Mouse (Mus musculus) cerebellum, adult 8-10 months (tissue): ENCODE measurements around the gene Cd5.

ENCODE experiments used
- DNase-seq: peaks from one replicate; pipeline ENCODE4 v3.0.0; 2022

Cd5 gene

GRCm38 (mm10) chr19:10757526-10757925 is 18.7 kb upstream of the Cd5 start:
- DNase-seq = peak; percentile 59

GRCm38 (mm10) chr19:10757125-10757524 is 18.3 kb upstream of the Cd5 start:
- DNase-seq = peak; percentile 55

GRCm38 (mm10) chr19:10752646-10753045 is 13.8 kb upstream of the Cd5 start:
- DNase-seq = no peak

- DNase-seq = no peak
Observed at GRCm38 (mm10) chr19:10752106-10752505, 13.3 kb upstream of the Cd5 start.

GRCm38 (mm10) chr19:10751607-10752006 is 12.8 kb upstream of the Cd5 start:
- DNase-seq = no peak

GRCm38 (mm10) chr19:10750161-10750560 is 11.4 kb upstream of the Cd5 start:
- no peak for DNase-seq

- no peak for DNase-seq
Observed at GRCm38 (mm10) chr19:10749295-10749694, 10.5 kb upstream of the Cd5 start.

GRCm38 (mm10) chr19:10748401-10749102 is 9.8 kb upstream of the Cd5 start:
- DNase-seq = no peak

GRCm38 (mm10) chr19:10747718-10748117 is 8.9 kb upstream of the Cd5 start:
- DNase-seq = no peak

- DNase-seq = no peak
Observed at GRCm38 (mm10) chr19:10747182-10747581, 8.4 kb upstream of the Cd5 start.

GRCm38 (mm10) chr19:10742565-10742964 is 3.8 kb upstream of the Cd5 start:
- DNase-seq = no peak

- DNase-seq = no peak
Observed at GRCm38 (mm10) chr19:10742145-10742544, 3.3 kb upstream of the Cd5 start.

GRCm38 (mm10) chr19:10740641-10741440 is 2.0 kb upstream of the Cd5 start:
- DNase-seq = no peak

GRCm38 (mm10) chr19:10739916-10740315 is 1.1 kb upstream of the Cd5 start:
- no peak for DNase-seq

- no peak for DNase-seq
Observed at GRCm38 (mm10) chr19:10738038-10738437, 764 bp downstream of the Cd5 start.

- DNase-seq = no peak
Observed at GRCm38 (mm10) chr19:10735861-10736260, 2.9 kb downstream of the Cd5 start.

- DNase-seq = no peak
Observed at GRCm38 (mm10) chr19:10735061-10735460, 3.7 kb downstream of the Cd5 start.

GRCm38 (mm10) chr19:10734554-10734953 is 4.2 kb downstream of the Cd5 start:
- no peak for DNase-seq

- no peak for DNase-seq
Observed at GRCm38 (mm10) chr19:10733501-10734127, 5.2 kb downstream of the Cd5 start.

- no peak for DNase-seq
Observed at GRCm38 (mm10) chr19:10732741-10733140, 6.1 kb downstream of the Cd5 start.

- no peak for DNase-seq
Observed at GRCm38 (mm10) chr19:10731975-10732374, 6.8 kb downstream of the Cd5 start.

- no peak for DNase-seq
Observed at GRCm38 (mm10) chr19:10730469-10730868, 8.3 kb downstream of the Cd5 start.

- DNase-seq = no peak
Observed at GRCm38 (mm10) chr19:10729889-10730288, 8.9 kb downstream of the Cd5 start.
